Mouse (Mus musculus) layer of hippocampus, postnatal 14 days (tissue): ENCODE data around the gene Alkbh7. TPM values are rescaled to one million over a fixed set of nuclear protein-coding genes. Genes with fewer than 3 reads are reported as not detected.

Experiments
- DNase-seq, 2 experiments: peaks; one replicate each; pipeline ENCODE4 v3.0.0; 2021 to 2022; ENCODE audit warnings: low spot score in 2 of 2, mixed read lengths in 1 of 2
- long read RNA-seq, 2 experiments: library from polyadenylated mRNA; stranded (forward); transcript quantifications; one replicate each; pipeline ENCODE4 v2.0.0; 2021
- total RNA-seq, 2 experiments: library from RNA; stranded (reverse); gene quantifications; 2 replicates each; pipeline ENCODE4 v1.2.3; 2021

Gene Alkbh7
- 10 to 100 TPM; 18.2 to 22.3 TPM for total RNA-seq
- long read RNA-seq, experiment 1, transcript Alkbh7-201 (4 exons, 917 nt) = major isoform, 12 of 16 reads
- long read RNA-seq, experiment 1, partial matches to known transcripts = 0 of 16 reads
- long read RNA-seq, experiment 1, other reads (novel, unspliced or antisense) = 2 of 16 reads
- long read RNA-seq, experiment 2, transcript Alkbh7-201 (4 exons, 917 nt) = major isoform, 16 of 22 reads
- long read RNA-seq, experiment 2, partial matches to known transcripts = 2 of 22 reads
- long read RNA-seq, experiment 2, other reads (novel, unspliced or antisense) = 3 of 22 reads

DNA sequence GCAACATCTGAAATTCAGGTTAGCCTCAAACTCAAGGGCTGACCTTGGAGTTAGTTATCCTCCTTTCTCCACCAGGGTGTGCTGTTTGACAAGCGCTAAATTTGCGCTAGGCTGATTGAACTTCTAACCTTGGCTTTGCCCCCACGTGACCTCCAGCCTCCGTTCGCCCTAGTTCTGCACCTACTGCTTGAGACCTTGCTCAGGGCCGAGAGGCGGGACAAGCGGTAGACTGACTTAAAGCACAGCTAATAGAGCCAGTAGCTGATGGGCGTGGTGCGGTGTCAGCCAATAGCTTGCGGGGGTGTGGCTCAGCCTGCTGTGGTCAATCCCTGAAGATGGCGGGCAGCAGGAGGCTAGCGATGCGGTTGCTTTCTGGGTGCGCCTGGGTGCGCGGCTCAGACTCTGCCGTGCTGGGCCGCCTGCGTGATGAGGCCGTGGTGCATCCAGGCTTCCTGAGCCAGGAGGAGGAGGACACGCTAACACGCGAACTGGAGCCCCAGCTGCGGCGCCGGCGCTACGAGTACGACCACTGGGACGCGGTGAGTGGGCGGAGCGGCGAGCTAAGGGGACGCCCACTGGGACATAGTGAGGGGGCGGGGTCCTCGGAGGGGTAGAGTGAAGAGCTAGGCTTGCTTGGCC lies at the start of gene Alkbh7:
TSS of gene Alkbh7 (plus strand) at position 311 of the 639 bp plus-strand sequence.
- DNase-seq = peak; percentile 94 to 95

DNA sequence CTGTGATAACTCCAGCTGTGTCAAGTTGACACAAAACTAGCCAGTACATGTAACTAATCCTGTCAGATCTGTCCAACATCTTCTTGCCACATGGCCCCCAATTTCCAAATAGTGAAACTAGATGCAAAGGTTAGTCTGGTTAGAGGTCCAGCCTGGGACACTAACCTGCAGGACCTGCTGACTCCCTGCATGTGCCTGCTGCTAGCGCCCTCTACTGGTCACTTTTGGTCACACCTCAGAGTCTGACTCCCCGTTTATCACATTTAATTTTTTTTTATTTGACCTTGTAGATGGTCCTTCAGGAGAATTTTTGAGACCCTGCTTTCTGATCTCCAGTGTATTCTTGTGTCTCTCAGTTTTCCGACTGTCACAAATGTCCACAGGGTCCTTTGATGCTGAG lies 46.2 kb upstream of the Alkbh7 start:
- no peak for DNase-seq

DNA sequence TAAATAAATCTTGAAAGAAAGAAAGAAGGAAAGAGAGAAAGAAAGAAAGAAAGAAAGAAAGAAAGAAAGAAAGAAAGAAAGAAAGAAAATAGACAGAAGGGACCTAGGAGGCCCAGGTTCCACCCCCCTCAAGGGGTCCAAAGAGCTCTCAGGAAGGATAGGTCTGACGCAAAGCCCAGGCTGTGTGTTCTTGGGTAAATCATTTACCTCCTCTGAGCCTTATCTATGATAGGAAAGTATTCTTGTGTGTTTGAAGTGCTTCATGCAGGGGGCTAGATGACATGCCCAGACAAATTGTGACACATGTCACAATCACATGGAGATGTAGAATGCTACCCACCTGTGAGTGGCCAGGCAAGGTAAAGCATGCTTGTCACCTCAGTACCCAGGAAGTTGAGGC lies 44.5 kb upstream of the Alkbh7 start:
- no peak for DNase-seq

- no peak for DNase-seq
These were observed 42.3 kb upstream of the Alkbh7 start for GRCm38 (mm10) chr17:56954871-56955270.

GRCm38 (mm10) chr17:56957763-56958429 lies 39.2 kb upstream of the Alkbh7 start:
- no peak for DNase-seq

DNA sequence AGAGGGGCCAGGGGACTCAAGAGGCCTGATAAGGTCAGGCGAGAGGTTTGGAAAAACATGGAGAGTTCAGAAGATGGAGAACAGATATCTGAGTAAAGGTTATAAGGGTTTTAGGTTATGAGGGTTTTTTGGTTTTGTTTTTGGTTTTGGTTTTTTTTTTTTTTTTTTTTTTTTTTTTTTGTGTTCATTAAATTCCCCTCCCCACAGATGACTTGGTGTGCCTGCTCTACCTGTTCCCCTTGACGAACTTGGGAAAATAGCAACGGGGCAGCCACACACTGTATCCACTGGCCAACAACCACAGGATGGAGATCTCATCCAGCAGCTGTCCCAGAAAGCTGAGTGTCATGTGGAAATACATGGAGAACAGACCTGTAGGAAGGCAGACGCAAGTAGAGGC lies 38.5 kb upstream of the Alkbh7 start:
- no peak for DNase-seq

- no peak for DNase-seq
These were observed 35.3 kb upstream of the Alkbh7 start for GRCm38 (mm10) chr17:56961880-56962279.

DNA sequence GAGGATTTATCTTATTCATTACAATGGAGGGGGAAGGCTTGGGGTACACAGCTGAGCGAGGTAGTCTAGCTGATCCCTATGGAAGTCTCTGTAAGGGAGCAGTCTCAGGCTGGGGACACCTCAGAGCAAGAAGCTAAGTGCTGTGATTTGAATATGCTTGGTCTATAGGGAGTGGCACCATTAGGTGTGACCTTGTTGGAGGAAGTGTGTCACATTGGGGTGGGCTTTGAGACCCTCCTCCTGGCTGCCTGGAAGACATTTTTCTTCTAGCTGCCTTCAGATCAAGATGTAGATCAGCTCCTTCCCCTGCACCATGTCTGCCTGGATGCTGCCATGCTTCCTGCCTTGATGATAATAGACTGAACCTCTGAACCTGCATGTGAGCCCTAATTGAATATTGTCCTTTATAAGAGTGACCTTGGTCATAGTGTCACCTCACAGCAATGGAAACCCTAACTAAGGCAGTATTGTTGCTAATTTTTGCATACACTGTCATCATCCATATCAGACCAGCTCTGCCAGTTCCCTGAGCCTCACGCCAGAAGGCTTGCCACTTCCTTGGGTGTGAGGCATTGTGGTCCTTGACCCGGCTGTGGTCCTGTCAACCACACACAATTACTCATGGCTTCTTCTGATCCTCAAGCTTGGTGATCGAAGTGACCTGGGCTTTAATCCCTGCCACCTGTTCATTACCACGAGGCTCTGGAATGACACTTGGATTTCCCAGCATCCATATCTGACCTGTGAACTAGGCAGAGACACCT lies 34.3 kb upstream of the Alkbh7 start:
- no peak for DNase-seq

GRCm38 (mm10) chr17:56963646-56964045 lies 33.5 kb upstream of the Alkbh7 start:
- no peak for DNase-seq

DNA sequence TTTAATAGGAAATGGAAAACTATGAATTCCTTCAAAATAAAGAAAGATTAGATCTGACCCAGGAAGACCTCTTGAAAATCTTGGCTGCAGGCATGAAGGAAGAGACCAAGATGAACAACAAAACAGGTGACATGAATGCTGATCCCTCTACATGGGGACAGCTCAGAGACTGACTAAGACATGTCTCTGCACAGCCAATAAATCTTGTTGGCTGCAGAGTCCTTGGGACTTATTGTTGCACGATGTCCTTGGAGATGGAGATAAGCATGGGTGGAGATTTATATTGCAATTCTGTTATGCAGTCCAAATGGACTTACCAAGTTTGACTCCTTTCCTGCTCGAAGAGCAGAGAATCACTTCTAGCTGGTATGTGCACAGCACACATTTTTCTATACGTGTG lies 27.8 kb upstream of the Alkbh7 start:
- no peak for DNase-seq

GRCm38 (mm10) chr17:56970081-56970480 lies 27.1 kb upstream of the Alkbh7 start:
- DNase-seq = no peak

- no peak for DNase-seq
These were observed 23.0 kb upstream of the Alkbh7 start for GRCm38 (mm10) chr17:56973956-56974707.

GRCm38 (mm10) chr17:56974708-56975240 lies 22.4 kb upstream of the Alkbh7 start:
- DNase-seq = no peak

GRCm38 (mm10) chr17:56975391-56975790 lies 21.7 kb upstream of the Alkbh7 start:
- DNase-seq = no peak

GRCm38 (mm10) chr17:56976531-56977390 lies 20.4 kb upstream of the Alkbh7 start:
- DNase-seq = no peak

GRCm38 (mm10) chr17:56979524-56979923 lies 17.6 kb upstream of the Alkbh7 start:
- no peak for DNase-seq

DNA sequence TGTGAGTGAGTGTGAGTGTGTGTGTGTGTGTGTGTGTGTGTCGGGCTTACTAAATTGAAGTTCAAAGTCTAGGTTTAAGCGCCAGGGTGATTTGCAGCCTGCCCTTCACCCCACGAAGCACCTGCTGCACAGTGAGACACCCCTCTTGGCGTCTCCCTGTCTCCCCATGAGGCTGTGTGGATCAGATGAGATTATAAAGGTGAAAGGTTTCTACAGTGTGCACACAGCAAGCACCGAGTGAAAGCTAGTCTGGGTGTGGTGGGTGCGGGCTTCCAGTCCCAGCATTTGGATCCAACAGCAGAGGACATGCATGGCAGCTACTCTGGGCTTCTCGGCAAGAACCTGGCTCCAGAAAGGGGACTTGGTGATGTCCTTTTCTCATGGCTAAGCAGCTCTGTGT lies 16.1 kb upstream of the Alkbh7 start:
- DNase-seq = no peak

DNA sequence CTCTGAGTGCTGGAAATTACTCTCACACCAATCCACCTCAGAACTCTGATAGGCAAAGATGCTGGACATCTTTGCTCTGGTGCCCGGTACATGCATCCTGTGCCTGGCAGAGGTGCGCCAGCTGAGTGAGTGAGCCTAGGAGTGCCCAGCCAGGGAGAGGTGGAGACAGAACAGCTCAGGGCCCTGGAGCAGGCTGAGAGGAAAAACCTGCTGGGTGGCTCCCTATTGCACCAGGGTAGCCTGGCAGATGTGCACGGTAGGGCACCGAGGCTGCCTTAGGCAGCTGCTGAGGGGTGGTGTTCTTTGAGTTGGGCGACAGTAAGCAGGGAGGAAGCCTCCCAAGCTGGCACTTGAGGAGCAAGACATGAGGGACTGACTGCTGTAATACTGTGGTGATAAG lies 15.1 kb upstream of the Alkbh7 start, which contains the start of gene Acer1:
TSS of gene Acer1 (minus strand) at position 114 of the 400 bp plus-strand sequence.
- no peak for DNase-seq

DNA sequence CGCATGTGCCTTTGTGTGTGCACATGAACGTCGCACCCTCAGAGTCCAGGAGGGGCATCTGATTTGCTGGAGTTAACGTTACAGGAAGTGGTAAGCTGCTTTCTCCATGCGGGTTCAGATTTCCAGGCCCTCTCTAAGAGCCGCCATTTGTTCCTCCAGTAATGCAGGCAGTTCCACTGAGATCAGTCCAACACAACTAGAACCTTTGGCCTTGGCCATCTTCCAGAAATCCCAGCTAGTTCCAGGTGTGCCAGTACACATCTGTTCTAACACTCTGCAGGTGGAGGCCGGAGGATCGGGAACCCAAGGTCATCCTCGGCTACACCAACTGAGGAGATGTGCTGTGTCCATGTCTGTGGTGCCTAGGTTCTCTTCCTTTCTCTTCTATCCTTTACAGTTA lies 12.3 kb upstream of the Alkbh7 start:
- DNase-seq = no peak

DNA sequence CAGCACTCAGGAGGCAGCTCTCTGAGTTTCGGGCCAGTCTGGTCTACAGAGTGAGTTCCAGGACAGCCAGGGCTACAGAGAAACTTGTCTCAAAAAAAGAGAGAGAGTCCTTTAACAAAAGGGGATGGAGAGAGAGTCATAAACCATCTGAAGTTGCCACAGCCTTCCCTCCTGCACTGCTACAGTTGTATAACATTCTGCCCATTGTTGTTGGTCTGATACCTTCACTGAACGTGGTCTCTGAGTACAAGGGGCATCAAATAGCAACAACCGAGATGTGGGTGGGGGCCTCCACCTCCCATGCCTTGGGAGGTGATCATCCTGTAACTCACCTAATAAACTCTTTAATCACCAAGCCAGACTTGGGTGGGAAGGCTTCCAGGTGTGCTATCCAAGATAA lies 11.5 kb upstream of the Alkbh7 start:
- no peak for DNase-seq
